Mouse (Mus musculus): ENCODE results near the gene Nlrc5.

The Nlrc5 gene

GRCm38 (mm10) chr8:94566446-94567158 lies 132.4 kb downstream of the Nlrc5 start:
- no peak for DNase-seq (ENCODE audit: low read depth, low spot score)

DNA sequence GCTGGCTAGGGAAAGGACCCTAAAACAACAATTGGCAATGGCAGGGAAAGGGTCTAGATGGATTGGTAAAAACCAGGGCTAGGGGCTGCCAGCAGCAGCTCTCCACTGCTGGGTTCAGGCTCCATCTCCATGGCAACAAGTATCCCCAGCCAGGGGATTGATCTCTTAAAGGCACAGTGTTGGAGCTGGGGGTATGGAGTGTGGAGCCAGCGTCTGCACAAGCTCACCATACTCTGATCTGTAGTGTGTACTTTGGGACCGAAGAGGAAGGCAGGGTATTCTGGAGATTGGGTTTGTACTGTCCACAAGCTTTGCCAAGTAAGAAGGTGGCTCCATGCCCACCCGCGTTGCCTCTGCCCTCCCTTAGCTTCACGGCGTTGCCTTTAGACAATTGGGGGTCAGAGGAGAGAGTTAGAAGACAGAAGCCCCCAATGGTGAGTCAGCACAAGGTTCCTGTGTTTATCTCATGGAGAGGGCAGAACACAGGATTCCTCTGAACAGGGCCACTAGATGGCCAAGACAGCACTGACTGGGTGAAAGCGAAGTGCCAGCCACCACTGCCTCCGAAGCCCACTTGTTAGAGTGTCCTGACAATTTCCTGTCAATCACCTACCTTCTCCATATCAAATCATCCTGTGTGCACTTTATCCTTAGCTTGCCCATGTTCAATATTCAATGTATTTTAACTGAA lies 133.1 kb downstream of the Nlrc5 start:
- DNase-seq (ENCODE audit: low read depth, low spot score): no peak

DNA sequence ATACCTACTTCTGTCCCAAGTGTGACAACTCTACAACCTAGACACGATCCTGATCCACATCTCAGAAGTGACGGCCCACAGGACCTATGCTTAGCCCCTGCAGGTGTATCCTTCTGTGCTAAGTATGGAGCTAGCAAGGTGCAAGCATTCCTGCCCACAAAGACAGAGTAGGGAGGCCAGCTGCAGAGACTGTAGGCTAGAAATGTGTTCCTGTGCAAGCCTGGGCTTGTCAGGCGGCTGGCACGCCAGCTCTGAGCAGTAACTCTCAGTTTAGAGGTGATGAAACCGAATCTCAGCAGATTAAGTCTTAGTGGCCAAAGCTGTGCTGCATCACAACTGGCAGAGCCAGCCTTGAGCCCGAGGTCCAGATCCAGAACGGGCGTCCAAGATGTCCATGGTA lies 133.9 kb downstream of the Nlrc5 start:
- DNase-seq (ENCODE audit: low read depth, low spot score): no peak

DNA sequence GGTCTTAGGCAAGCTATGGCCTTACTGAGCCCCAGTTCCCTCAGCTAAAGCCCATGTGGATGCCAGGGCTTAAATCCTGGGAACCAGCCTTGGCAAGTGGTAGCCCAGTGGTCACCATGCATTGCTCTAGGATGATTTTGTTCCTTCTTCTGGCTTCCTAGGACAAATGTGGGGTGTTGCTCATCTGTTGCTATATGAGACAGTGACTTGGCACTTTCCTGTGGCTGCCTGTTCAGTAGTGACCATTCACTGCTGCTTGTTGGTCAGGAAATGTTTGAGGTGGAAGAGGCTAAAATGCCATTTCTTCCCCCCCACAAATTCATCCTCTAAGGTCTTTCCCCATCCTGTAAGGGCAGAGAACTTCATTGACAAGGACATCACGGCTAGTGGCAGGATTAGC lies 135.3 kb downstream of the Nlrc5 start:
- DNase-seq (ENCODE audit: low read depth, low spot score): no peak

- no peak for DNase-seq (ENCODE audit: low read depth, low spot score)
These were observed 137.7 kb downstream of the Nlrc5 start for GRCm38 (mm10) chr8:94571896-94572295.

- DNase-seq (ENCODE audit: low read depth, low spot score): no peak
These were observed 140.2 kb downstream of the Nlrc5 start for GRCm38 (mm10) chr8:94574159-94574907.

GRCm38 (mm10) chr8:94575148-94575547 lies 141.0 kb downstream of the Nlrc5 start:
- DNase-seq (ENCODE audit: low read depth, low spot score): no peak
